Mouse (Mus musculus): ENCODE data around the gene Gm3043. TPM values are rescaled to one million over a fixed set of nuclear protein-coding genes. Genes with fewer than 3 reads are reported as not detected.

Gm3043 gene
- polyA plus RNA-seq (2012; rRNA removed) = not detected in 2 replicates

DNA sequence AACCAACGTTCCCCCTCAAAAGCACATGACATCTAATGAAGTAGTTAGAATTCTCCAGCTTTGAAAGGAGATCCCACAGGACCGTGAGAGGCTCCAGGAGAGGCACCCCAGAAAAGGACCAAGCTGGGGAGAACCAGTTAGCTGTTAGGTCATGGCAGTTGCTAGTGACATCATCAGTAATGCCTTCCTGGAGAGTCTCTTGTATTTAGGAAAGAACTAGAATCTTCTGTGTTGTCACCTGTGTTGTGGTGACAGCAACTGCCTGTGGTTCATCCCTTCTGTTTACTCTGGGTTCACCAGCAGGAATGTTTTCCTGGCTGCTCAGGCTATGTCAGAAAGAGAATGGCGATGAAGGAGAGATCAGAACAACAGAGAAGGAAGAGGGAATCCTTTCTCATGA lies at the start of gene Gm3043:
Gm3043 (plus strand) TSS at position 301 of the 400 bp plus-strand sequence.

DNA sequence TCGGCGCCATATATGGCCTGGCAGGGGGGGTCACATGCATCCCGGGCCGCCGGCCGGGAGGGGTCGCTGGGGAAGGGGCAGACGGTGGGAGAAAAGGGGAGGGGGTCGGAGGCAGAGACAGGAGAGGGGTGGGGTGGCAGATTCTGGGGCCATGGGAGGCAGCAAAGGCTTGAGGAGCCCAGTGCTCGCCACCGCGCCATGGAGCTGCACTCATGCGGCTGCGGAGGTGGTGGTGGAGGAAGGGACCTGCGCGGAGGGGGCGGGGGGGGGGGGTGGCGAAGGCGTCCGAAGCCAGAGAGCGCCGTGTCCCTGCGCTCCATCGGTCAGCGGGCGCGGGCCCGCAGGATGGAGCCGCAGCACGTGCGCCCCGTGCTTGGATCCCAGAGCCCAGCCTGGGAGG lies 36.9 kb upstream of the Gm3043 start, which contains the start of gene Gm3020:
Gm3020 (plus strand) TSS at position 301 of the 400 bp plus-strand sequence.

Other genes starting within 250 kb of the Gm3043 start
- not detected in 2 replicates for gene Gm10408, start 239.4 kb upstream of the Gm3043 start, polyA plus RNA-seq (2012; rRNA removed)
- not detected in 2 replicates for gene Gm3012, start 54.3 kb upstream of the Gm3043 start, polyA plus RNA-seq (2012; rRNA removed)
- gene Gm3020, start 36.8 kb upstream of the Gm3043 start, polyA plus RNA-seq (2012; rRNA removed) = not detected in 2 replicates
- gene Gm3002, start 121.3 kb downstream of the Gm3043 start, polyA plus RNA-seq (2012; rRNA removed) = 0.14 TPM in 1 of 2 replicates, not detected in the other
- not detected in 2 replicates for gene Gm3033, start 157.5 kb downstream of the Gm3043 start, polyA plus RNA-seq (2012; rRNA removed)
- not detected in 2 replicates for gene Gm2916, start 195.4 kb downstream of the Gm3043 start, polyA plus RNA-seq (2012; rRNA removed)
- gene Gm3029, start 243.0 kb downstream of the Gm3043 start, polyA plus RNA-seq (2012; rRNA removed) = not detected in 2 replicates

Measured in ovary, adult 2 months (tissue).